Mouse (Mus musculus) bone marrow macrophage, adult 2 months (primary cell): ENCODE measurements around the gene Ifrd2.

Experiments used
- CTCF ChIP-seq: IDR thresholded peaks from 2 replicates; pipeline ENCODE4 v1.5.1; 2012; ENCODE audit warnings: low read depth, mild to moderate bottlenecking, low read length, moderate library complexity
- POLR2A ChIP-seq: IDR thresholded peaks from 2 replicates; pipeline ENCODE4 v1.6.1; 2012; ENCODE audit warnings: mild to moderate bottlenecking, low read depth, low read length, borderline replicate concordance

DNA sequence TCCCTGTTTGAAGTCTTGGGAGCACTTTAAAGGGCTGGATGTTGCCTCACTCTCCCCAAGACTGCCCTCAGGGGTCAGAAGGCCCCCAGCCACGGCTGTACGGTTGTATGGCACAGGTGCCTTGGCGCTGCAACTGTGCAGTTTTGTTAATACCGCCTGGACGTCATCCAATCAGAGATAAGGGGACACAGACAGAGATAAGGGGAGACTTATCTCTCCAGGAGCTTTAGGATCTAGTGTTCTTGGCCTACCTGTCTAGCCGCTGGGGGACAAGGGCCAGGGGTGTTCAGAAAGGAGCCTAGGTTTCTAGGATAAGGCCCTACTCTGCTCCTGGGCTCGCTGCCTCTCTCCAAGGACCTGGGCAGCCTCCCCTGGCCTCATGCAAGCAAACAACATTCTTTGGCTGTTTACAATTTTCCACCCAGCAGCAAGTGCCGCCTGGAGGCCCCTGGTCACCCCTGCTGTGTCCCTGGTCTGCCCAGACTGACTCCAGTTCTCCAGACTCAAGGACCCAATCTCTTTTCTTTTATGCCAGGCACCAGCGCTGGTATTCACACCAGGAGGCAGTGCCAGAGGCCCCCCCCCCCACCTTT lies 20.3 kb downstream of the Ifrd2 start:
- TF ChIP-seq CTCF: no peak
- TF ChIP-seq POLR2A: no peak
